Mouse (Mus musculus) midbrain, embryonic 16.5 days (tissue): ENCODE results near the gene Usp33. TPM values are rescaled to one million over a fixed set of nuclear protein-coding genes. Genes with fewer than 3 reads are reported as not detected.

Experiments
- ATAC-seq: fragments of 200-750 bp; cut with Nextera tagmentation; 2 replicates; pipeline ENCODE4 v1.8.0; 2017; ENCODE audit warnings: moderate TSS enrichment
- H3K27ac ChIP-seq: fragments of 300-500 bp; sonication (generic); 2 replicates; pipeline ENCODE4 v1.5.1; 2014; ENCODE audit warnings: mild to moderate bottlenecking, low read length, mixed read lengths
- H3K27me3 ChIP-seq: fragments of 300-500 bp; sonication (generic); 2 replicates; pipeline ENCODE4 v1.6.1; 2014; ENCODE audit warnings: low read depth, low read length, mixed read lengths; ENCODE audit not compliant: control insufficient read depth, insufficient read depth
- H3K36me3 ChIP-seq: fragments of 300-500 bp; sonication (generic); 2 replicates; pipeline ENCODE4 v1.6.1; 2014; ENCODE audit warnings: mild to moderate bottlenecking, low read length, moderate library complexity, mixed read lengths; ENCODE audit not compliant: control insufficient read depth, insufficient read depth
- H3K4me1 ChIP-seq: fragments of 300-500 bp; sonication (generic); 2 replicates; pipeline ENCODE4 v1.6.1; 2014; ENCODE audit warnings: mild to moderate bottlenecking, low read length, mixed read lengths; ENCODE audit not compliant: control insufficient read depth, insufficient read depth
- H3K4me2 ChIP-seq: fragments of 300-500 bp; sonication (generic); 2 replicates; pipeline ENCODE4 v1.6.1; 2014; ENCODE audit warnings: mild to moderate bottlenecking, low read length, mixed read lengths
- H3K4me3 ChIP-seq: fragments of 300-500 bp; sonication (generic); 2 replicates; pipeline ENCODE4 v1.5.1; 2014; ENCODE audit warnings: low read depth, mild to moderate bottlenecking, low read length, moderate library complexity, mixed read lengths
- H3K9ac ChIP-seq: fragments of 300-500 bp; sonication (generic); 2 replicates; pipeline ENCODE4 v1.6.1; 2014; ENCODE audit warnings: low read depth, low read length, mixed read lengths
- H3K9me3 ChIP-seq: fragments of 300-500 bp; sonication (generic); replicated peaks from 2 replicates; pipeline ENCODE4 v1.6.1; 2014; ENCODE audit warnings: mild to moderate bottlenecking, low read length, mixed read lengths; ENCODE audit not compliant: control insufficient read depth, poor library complexity, severe bottlenecking
- WGBS: fragments of 180-500 bp; shearing (Covaris S2); extraction: QIAGEN DNeasy Blood & Tissue Kit; methylation state at CpG from one replicate; pipeline ENCODE4 v1.1.7; 2014; 5-methylcytosine and 5-hydroxymethylcytosine counted together
- polyA plus RNA-seq: library from polyadenylated mRNA; unstranded; fragments of >200 nt; fragmentation: Nextera tagmentation; extraction: Ambion mirVana; gene quantifications from 2 replicates; pipeline ENCODE4 v1.2.1, GENCODE M21; 2015

The Usp33 gene
- polyA plus RNA-seq, 1 experiment from 2014 or later, result 102 TPM

DNA sequence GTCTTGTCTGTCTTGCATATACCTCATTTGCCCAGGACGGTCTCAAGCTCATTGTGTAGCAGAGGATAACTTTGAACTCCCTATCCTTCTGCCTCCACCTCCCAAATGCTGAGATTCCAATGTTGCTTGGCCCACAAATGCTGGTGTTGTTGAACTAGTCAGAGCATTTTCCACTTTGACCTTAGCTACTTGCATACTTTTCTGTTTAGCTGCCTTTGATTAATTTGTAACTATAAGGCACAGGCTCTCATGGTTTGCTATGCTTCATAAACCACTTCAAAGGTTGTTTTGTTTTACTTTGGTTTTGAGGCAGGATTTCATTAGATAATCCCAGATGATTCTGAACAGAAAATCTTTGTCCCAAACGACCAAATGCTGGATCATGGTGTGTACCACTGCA lies 57.5 kb downstream of the Usp33 start:
- no peaks in the 10 kb centered on the region for H3K4me1 ChIP-seq
- no peaks in the 10 kb centered on the region for H3K27me3 ChIP-seq
- H3K4me3 ChIP-seq, result no peak overlapping the region
- H3K9me3 ChIP-seq, result no peaks in the 10 kb centered on the region
- WGBS, result 68% methylated on average over 2 of the region's 2 CpGs
- no peaks in the 10 kb centered on the region for H3K36me3 ChIP-seq
- no peak overlapping the region for H3K4me2 ChIP-seq
- no peak for ATAC-seq
- no peak overlapping the region for H3K27ac ChIP-seq
- H3K9ac ChIP-seq, result no peak overlapping the region

DNA sequence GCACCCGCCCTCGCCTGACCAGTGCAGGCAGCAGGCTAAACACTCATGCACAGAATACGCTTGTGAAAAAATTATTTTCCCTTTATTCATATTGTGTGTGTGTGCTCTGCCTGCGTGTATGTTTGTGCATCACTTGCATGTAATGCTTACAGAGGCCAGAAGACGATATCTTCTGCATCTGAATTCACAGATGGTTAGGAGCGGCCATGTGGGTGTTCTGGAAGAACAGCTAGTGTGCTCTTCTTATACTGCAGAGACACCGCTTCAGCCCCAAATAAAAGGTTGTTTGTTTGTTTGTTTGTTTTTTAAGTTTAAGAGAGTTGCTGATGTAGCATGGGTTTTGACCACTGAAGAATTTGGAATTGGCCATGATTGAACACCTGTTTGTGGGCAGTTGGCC lies 59.1 kb downstream of the Usp33 start:
- Histone ChIP-seq H3K9ac (no peak overlapping the region), H3K27me3 (no peaks in the 10 kb centered on the region), H3K36me3 (no peaks in the 10 kb centered on the region), H3K4me3 (no peak overlapping the region), H3K4me1 (no peaks in the 10 kb centered on the region), H3K27ac (no peak overlapping the region), H3K4me2 (no peak overlapping the region), H3K9me3 (no peaks in the 10 kb centered on the region)
- ATAC-seq, result no peak
- WGBS, result 93% methylated on average over 7 of the region's 7 CpGs

- 91% methylated on average over 4 of the region's 4 CpGs for WGBS
- ATAC-seq, result no peak
- Histone ChIP-seq H3K9me3 (no peaks in the 10 kb centered on the region), H3K4me3 (no peak overlapping the region), H3K27ac (no peak overlapping the region), H3K4me1 (no peaks in the 10 kb centered on the region), H3K9ac (no peak overlapping the region), H3K4me2 (no peak overlapping the region), H3K27me3 (no peaks in the 10 kb centered on the region), H3K36me3 (no peaks in the 10 kb centered on the region)
These were observed 59.8 kb downstream of the Usp33 start for GRCm38 (mm10) chr3:152405978-152406640.

DNA sequence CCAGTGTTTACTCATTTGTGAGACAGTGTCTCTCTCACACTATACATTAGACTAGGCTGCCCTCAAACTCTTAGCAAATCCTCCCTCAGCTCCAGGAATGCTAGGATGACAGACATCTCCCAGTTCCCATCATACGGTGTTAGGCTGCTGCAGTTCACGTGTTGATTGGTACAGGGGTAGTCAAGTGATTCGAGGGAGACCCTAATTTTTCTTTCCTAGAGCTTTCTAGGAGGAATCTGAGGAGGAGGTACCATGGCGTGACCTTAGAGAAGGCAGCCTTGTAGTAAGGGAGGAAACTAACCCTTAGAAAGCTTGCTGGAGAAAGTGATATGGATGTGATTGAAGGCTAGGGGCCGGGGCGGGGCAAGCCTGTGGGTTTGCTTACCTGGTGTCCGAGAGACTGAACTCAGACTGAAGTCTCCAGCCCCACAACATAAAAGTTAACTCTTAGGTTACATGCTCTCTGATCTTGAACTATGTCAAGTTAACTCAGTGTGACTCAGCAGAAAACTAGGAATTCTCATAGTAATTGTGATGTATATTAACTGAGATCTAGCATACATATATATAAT lies 64.8 kb downstream of the Usp33 start:
- no peaks in the 10 kb centered on the region for H3K27me3 ChIP-seq
- WGBS, result 93% methylated on average over 7 of the region's 7 CpGs
- no peak overlapping the region for H3K4me3 ChIP-seq
- no peak overlapping the region for H3K27ac ChIP-seq
- H3K36me3 ChIP-seq, result no peaks in the 10 kb centered on the region
- ATAC-seq, result no peak
- H3K9ac ChIP-seq, result no peak overlapping the region
- H3K4me1 ChIP-seq, result no peaks in the 10 kb centered on the region; the same call in 1 of the 2 replicates
- H3K4me2 ChIP-seq, result no peak overlapping the region
- H3K9me3 ChIP-seq, result no peaks in the 10 kb centered on the region

GRCm38 (mm10) chr3:152412362-152412761 lies 66.1 kb downstream of the Usp33 start:
- Histone ChIP-seq H3K4me1 (no peaks in the 10 kb centered on the region; the same call in 1 of the 2 replicates), H3K27ac (no peak overlapping the region), H3K9me3 (no peaks in the 10 kb centered on the region), H3K27me3 (no peaks in the 10 kb centered on the region), H3K4me3 (no peak overlapping the region), H3K4me2 (no peak overlapping the region), H3K36me3 (no peaks in the 10 kb centered on the region), H3K9ac (no peak overlapping the region)
- no peak for ATAC-seq
- WGBS, result 88% methylated on average over 4 of the region's 4 CpGs

GRCm38 (mm10) chr3:152428925-152429324 lies 82.6 kb downstream of the Usp33 start:
- no peak overlapping the region for H3K9ac ChIP-seq
- H3K4me3 ChIP-seq, result no peak overlapping the region
- H3K4me1 ChIP-seq, result no peaks in the 10 kb centered on the region
- H3K36me3 ChIP-seq, result peaks cover 11% of the 10 kb centered on the region
- no peaks in the 10 kb centered on the region for H3K9me3 ChIP-seq
- no peaks in the 10 kb centered on the region for H3K27me3 ChIP-seq
- no peak overlapping the region for H3K4me2 ChIP-seq
- ATAC-seq, result no peak
- 92% methylated on average over 8 of the region's 8 CpGs for WGBS
- no peak overlapping the region for H3K27ac ChIP-seq

DNA sequence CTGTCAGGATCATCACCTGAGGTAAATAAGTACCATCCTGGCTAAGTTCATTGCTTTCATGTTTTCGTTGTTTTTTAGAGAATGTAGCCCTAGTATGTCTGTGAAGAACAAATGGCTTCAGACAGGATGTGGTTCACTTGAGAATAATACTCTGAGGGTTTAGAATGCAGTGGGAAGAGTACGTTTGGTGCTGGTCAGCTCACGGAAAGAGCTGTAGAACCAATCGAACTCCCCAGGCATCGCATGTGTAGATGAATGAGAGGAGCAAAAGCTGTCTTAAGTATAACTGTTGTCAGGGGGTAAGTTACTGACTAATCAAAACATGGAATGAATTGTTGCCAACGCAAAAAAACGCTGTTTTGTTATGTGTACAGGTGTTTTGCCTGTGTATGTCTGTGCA lies 86.4 kb downstream of the Usp33 start:
- no peaks in the 10 kb centered on the region for H3K4me1 ChIP-seq
- WGBS, result 95% methylated on average over 7 of the region's 7 CpGs
- no peak overlapping the region for H3K9ac ChIP-seq
- no peak overlapping the region for H3K4me3 ChIP-seq
- peaks cover 6% of the 10 kb centered on the region for H3K36me3 ChIP-seq
- H3K4me2 ChIP-seq, result no peak overlapping the region
- ATAC-seq, result no peak
- H3K9me3 ChIP-seq, result no peaks in the 10 kb centered on the region
- no peaks in the 10 kb centered on the region for H3K27me3 ChIP-seq
- H3K27ac ChIP-seq, result no peak overlapping the region

DNA sequence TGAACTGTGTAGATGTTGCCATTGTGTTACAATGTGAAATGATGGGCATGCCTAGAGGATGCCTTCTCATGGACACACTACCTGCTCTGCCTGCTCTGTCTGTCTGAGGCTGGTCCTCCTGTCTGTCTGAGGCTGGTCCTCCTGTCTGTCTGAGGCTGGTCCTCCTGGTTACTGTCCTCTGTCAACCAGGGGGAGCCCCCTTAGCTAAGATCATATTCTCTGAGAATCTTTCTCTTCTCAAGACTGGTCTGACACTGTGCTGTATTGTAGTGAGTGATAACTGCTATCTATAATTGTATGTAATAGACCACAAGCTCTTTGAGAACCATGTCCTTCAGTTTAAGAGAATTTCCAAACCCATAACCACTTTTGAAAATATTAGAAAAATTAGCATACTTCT lies 89.3 kb downstream of the Usp33 start:
- Histone ChIP-seq H3K36me3 (no peaks in the 10 kb centered on the region), H3K27me3 (no peaks in the 10 kb centered on the region), H3K9ac (no peak overlapping the region), H3K27ac (no peak overlapping the region), H3K4me1 (no peaks in the 10 kb centered on the region), H3K4me2 (no peak overlapping the region), H3K4me3 (no peak overlapping the region), H3K9me3 (no peaks in the 10 kb centered on the region)
- no peak for ATAC-seq

DNA sequence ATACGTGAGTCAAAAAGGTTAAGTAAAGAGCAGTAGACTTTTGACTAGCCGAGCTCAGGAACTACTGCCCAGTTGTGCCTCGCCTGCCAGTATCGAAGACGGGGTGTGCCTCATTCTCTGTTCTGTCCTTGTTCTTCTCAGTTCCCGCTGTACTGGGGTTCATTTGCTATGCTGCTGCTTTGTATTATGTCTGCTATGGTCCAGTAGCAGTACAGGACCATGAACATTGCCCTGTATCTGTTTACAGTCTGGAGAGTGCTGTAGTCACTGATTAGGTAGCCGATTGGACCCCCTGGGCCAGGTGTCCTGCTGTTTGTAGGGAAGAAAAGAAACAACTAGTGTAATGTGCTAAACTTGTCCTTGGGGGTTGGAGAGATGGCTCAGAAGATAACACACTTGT lies 91.8 kb downstream of the Usp33 start:
- Histone ChIP-seq H3K9ac (no peak overlapping the region), H3K27ac (no peak overlapping the region), H3K9me3 (no peaks in the 10 kb centered on the region), H3K4me2 (no peak overlapping the region), H3K4me3 (no peak overlapping the region), H3K36me3 (no peaks in the 10 kb centered on the region), H3K4me1 (no peaks in the 10 kb centered on the region), H3K27me3 (no peaks in the 10 kb centered on the region)
- WGBS, result 96% methylated on average over 7 of the region's 7 CpGs
- ATAC-seq, result no peak
